Mouse (Mus musculus): ENCODE results near the gene Gm38655. TPM values are rescaled to one million over a fixed set of nuclear protein-coding genes. Genes with fewer than 3 reads are reported as not detected.
A peak's percentile ranks its signal among the peaks of the same experiment; 100 is the strongest.
"Not testable (repeated sequence)": the region's sequence is repeated elsewhere in the genome, so short reads cannot be mapped to it uniquely, and the experiment has no call there.

The Gm38655 gene
- not detected in 2 replicates for polyA plus RNA-seq (2016; fragmentation: Nextera tagmentation; extraction: Ambion mirVana)

GRCm38 (mm10) chr17:25175411-25175810, at the start of gene Gm38655:
TSS of gene Gm38655 (minus strand) at chr17:25175471.
- Histone ChIP-seq H3K27me3 (replicated peaks) (peaks cover 24% of the 10 kb centered on the region), H3K9me3 (replicated peaks) (no peaks in the 10 kb centered on the region), H3K36me3 (no peaks in the 10 kb centered on the region), H3K4me1 (replicated peaks) (peaks cover 10% of the 10 kb centered on the region), H3K27ac (ENCODE audit: poor library complexity, severe bottlenecking) (no peak within 1 kb of the TSS), H3K9ac (no peak within 1 kb of the TSS), H3K4me2 (no peak within 1 kb of the TSS), H3K4me3 (no peak within 1 kb of the TSS)
- WGBS, result 72% methylated on average over 9 of the region's 9 CpGs
- no peak for ATAC-seq (ENCODE audit: insufficient number of reproducible peaks, low FRiP score)

- H3K9ac ChIP-seq, result no peak overlapping the region
- 82% methylated on average over 7 of the region's 7 CpGs for WGBS
- H3K9me3 ChIP-seq (replicated peaks), result no peaks in the 10 kb centered on the region
- H3K36me3 ChIP-seq, result peaks cover 24% of the 10 kb centered on the region
- H3K4me2 ChIP-seq, result peak overlapping the region; percentile 37
- no peak for ATAC-seq (ENCODE audit: insufficient number of reproducible peaks, low FRiP score)
- H3K27me3 ChIP-seq (replicated peaks), result no peaks in the 10 kb centered on the region
- peak overlapping the region; percentile 7; the same call in 1 of the 2 replicates for H3K4me3 ChIP-seq
- peaks cover 16% of the 10 kb centered on the region for H3K4me1 ChIP-seq (replicated peaks)
- H3K27ac ChIP-seq (ENCODE audit: poor library complexity, severe bottlenecking), result peak overlapping the region; percentile 10; the same call in 1 of the 2 replicates
Measured at GRCm38 (mm10) chr17:25224586-25225222, 49.4 kb upstream of the Gm38655 start.

GRCm38 (mm10) chr17:25222951-25223601, 47.8 kb upstream of the Gm38655 start:
- peak overlapping the region; percentile 92 for H3K4me2 ChIP-seq
- H3K9me3 ChIP-seq (replicated peaks), result no peaks in the 10 kb centered on the region
- ATAC-seq (ENCODE audit: insufficient number of reproducible peaks, low FRiP score), result peak; percentile 70
- peak overlapping the region; percentile 76 for H3K27ac ChIP-seq (ENCODE audit: poor library complexity, severe bottlenecking)
- 41% methylated on average over 6 of the region's 6 CpGs for WGBS
- H3K4me1 ChIP-seq (replicated peaks), result peaks cover 16% of the 10 kb centered on the region
- no peaks in the 10 kb centered on the region for H3K27me3 ChIP-seq (replicated peaks)
- peak overlapping the region; percentile 28; the same call in 1 of the 2 replicates for H3K9ac ChIP-seq
- H3K4me3 ChIP-seq, result peak overlapping the region; percentile 56
- H3K36me3 ChIP-seq, result peaks cover 31% of the 10 kb centered on the region

- Histone ChIP-seq H3K4me3 (peak overlapping the region; percentile 56), H3K36me3 (peaks cover 34% of the 10 kb centered on the region), H3K4me2 (peak overlapping the region; percentile 92), H3K4me1 (replicated peaks) (peaks cover 16% of the 10 kb centered on the region), H3K27ac (ENCODE audit: poor library complexity, severe bottlenecking) (peak overlapping the region; percentile 76), H3K9ac (peak overlapping the region; percentile 28; the same call in 1 of the 2 replicates)
- H3K9me3 ChIP-seq (replicated peaks); H3K27me3 ChIP-seq (replicated peaks): not testable (repeated sequence)
- 11% methylated on average over 16 of the region's 28 CpGs for WGBS
- peak; percentile 84 for ATAC-seq (ENCODE audit: insufficient number of reproducible peaks, low FRiP score)
Measured at GRCm38 (mm10) chr17:25222504-25222940, 47.3 kb upstream of the Gm38655 start.

GRCm38 (mm10) chr17:25221821-25222503, 46.7 kb upstream of the Gm38655 start:
- peak; percentile 86 for ATAC-seq (ENCODE audit: insufficient number of reproducible peaks, low FRiP score)
- 2% methylated on average over 15 of the region's 30 CpGs for WGBS

GRCm38 (mm10) chr17:25220746-25221145, 45.5 kb upstream of the Gm38655 start:
- WGBS, result 61% methylated on average over 1 of the region's 1 CpGs
- H3K36me3 ChIP-seq, result peaks cover 36% of the 10 kb centered on the region

More at GRCm38 (mm10) chr17:25221821-25222503, 46.7 kb upstream of the Gm38655 start:
- Histone ChIP-seq H3K27ac (ENCODE audit: poor library complexity, severe bottlenecking) (0 out of 2 replicates have a peak overlapping the region, but pooled peaks have one; percentile 35), H3K4me1 (replicated peaks) (peaks cover 16% of the 10 kb centered on the region), H3K9ac (peak overlapping the region; percentile 72), H3K36me3 (peaks cover 36% of the 10 kb centered on the region), H3K4me3 (peak overlapping the region; percentile 56), H3K9me3 (replicated peaks) (no peaks in the 10 kb centered on the region), H3K27me3 (replicated peaks) (no peaks in the 10 kb centered on the region), H3K4me2 (peak overlapping the region; percentile 92)

GRCm38 (mm10) chr17:25219492-25220295, 44.4 kb upstream of the Gm38655 start:
- Histone ChIP-seq H3K36me3 (peaks cover 44% of the 10 kb centered on the region), H3K9me3 (replicated peaks) (no peaks in the 10 kb centered on the region), H3K4me1 (replicated peaks) (peaks cover 16% of the 10 kb centered on the region), H3K27ac (ENCODE audit: poor library complexity, severe bottlenecking) (no peak overlapping the region), H3K4me3 (no peak overlapping the region), H3K4me2 (no peak overlapping the region), H3K9ac (no peak overlapping the region), H3K27me3 (replicated peaks) (no peaks in the 10 kb centered on the region)
- 88% methylated on average over 15 of the region's 15 CpGs for WGBS
- ATAC-seq (ENCODE audit: insufficient number of reproducible peaks, low FRiP score), result no peak

More at GRCm38 (mm10) chr17:25220746-25221145, 45.5 kb upstream of the Gm38655 start:
- Histone ChIP-seq H3K27ac (ENCODE audit: poor library complexity, severe bottlenecking) (no peak overlapping the region), H3K4me1 (replicated peaks) (peaks cover 16% of the 10 kb centered on the region), H3K9ac (no peak overlapping the region), H3K27me3 (replicated peaks) (no peaks in the 10 kb centered on the region), H3K9me3 (replicated peaks) (no peaks in the 10 kb centered on the region), H3K4me3 (no peak overlapping the region), H3K4me2 (no peak overlapping the region)
- no peak for ATAC-seq (ENCODE audit: insufficient number of reproducible peaks, low FRiP score)

GRCm38 (mm10) chr17:25218967-25219366, 43.7 kb upstream of the Gm38655 start:
- H3K4me3 ChIP-seq, result no peak overlapping the region
- ATAC-seq (ENCODE audit: insufficient number of reproducible peaks, low FRiP score), result no peak
- H3K36me3 ChIP-seq, result peaks cover 51% of the 10 kb centered on the region
- H3K4me1 ChIP-seq (replicated peaks), result peaks cover 16% of the 10 kb centered on the region
- H3K27me3 ChIP-seq (replicated peaks), result no peaks in the 10 kb centered on the region
- no peak overlapping the region for H3K9ac ChIP-seq
- no peak overlapping the region for H3K27ac ChIP-seq (ENCODE audit: poor library complexity, severe bottlenecking)
- no peak overlapping the region for H3K4me2 ChIP-seq
- 78% methylated on average over 9 of the region's 9 CpGs for whole genome bisulfite sequencing
- no peaks in the 10 kb centered on the region for H3K9me3 ChIP-seq (replicated peaks)

GRCm38 (mm10) chr17:25215431-25215830, 40.2 kb upstream of the Gm38655 start:
- Histone ChIP-seq H3K9ac (no peak overlapping the region), H3K4me2 (no peak overlapping the region), H3K36me3 (peaks cover 79% of the 10 kb centered on the region), H3K27ac (ENCODE audit: poor library complexity, severe bottlenecking) (no peak overlapping the region), H3K4me1 (replicated peaks) (no peaks in the 10 kb centered on the region), H3K9me3 (replicated peaks) (no peaks in the 10 kb centered on the region), H3K4me3 (no peak overlapping the region), H3K27me3 (replicated peaks) (no peaks in the 10 kb centered on the region)
- 89% methylated on average over 3 of the region's 3 CpGs for WGBS
- no peak for ATAC-seq (ENCODE audit: insufficient number of reproducible peaks, low FRiP score)

- Histone ChIP-seq H3K9me3 (replicated peaks) (no peaks in the 10 kb centered on the region), H3K36me3 (peaks cover 89% of the 10 kb centered on the region), H3K27ac (ENCODE audit: poor library complexity, severe bottlenecking) (no peak overlapping the region), H3K4me3 (no peak overlapping the region), H3K4me2 (no peak overlapping the region), H3K27me3 (replicated peaks) (no peaks in the 10 kb centered on the region), H3K9ac (no peak overlapping the region), H3K4me1 (replicated peaks) (no peaks in the 10 kb centered on the region)
- ATAC-seq (ENCODE audit: insufficient number of reproducible peaks, low FRiP score), result no peak
- 62% methylated on average over 4 of the region's 4 CpGs for WGBS
Measured at GRCm38 (mm10) chr17:25211705-25212104, 36.4 kb upstream of the Gm38655 start.

Data from heart, embryonic 12.5 days (tissue).